Mouse (Mus musculus): ENCODE data around the gene Mpnd.

Gene Mpnd

DNA sequence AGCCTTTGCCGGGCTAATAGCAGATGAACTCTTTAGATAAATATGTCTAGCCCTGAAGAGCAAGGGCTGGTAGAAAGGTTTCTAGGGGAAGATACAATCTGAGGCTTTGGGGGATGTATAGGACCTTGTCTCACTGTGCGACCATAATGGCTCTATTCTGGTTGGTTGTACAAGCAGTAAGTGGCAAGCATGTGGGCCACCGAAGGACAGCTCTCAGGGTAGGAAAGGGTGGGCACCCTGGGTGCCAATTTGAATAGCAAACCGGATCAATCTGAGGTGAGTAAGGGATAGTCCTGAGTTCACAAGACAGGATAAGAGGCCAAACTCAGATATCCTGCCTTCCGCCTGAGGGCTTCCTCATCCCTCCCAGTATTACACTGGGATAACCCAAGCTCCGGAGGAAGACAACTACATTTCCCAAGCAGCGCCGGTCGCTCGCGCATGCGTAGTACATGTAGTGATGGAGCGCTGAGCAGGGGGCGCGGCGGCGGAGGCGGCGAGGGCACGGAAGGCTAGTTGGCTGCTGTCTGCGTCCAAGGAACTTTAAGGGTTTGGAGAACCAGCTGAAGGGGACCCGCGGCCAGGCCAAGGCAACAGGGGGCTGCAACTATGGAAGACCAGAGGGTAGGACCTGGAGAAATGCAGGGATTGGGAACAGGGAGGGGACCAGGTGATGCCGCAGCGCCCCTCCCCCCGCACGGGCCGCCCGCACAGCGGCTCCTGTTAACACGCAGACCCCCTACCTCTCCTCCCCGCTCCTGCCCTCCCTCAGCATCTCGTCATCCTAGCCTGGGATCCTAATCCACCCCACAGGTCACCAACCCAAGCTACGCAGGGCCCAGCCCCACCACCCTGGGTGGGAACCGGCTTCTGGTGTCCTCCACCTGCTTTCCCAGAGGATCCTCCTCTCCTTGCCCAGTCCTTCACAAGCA is 19.2 kb upstream of the Mpnd start, which contains the start of gene Fsd1:
Fsd1 (plus strand) TSS at position 480 of the 932 bp plus-strand sequence.
- DNase-seq: no peak

DNA sequence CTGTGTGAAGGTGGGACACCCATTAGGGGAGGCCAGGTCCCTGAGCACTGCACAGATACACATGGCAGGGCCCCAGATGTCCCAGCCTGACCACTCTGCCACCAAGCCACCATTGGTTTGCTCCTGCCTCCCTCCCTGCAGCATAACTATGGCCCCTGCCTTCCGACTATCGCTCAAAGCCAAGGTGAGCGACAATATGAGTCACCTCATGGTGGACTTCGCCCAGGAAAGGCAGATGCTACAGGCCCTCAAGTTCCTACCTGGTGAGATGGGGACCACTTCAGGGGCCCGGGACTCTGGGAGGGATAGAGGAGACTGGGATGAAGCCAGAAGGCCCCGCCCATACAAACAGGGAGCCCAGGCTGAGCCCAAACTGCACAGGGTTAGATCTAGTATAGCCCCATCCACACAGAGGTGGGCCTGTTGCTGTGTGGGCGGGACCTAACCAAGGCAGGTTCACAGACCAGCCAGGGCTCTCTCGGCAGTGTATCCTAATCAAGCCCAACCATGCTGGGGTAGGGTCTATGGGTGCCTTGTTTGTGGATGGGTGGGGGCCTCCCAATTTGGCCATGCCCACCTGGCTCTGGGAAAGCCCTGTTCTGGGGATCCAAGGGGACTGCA is 15.1 kb upstream of the Mpnd start:
- no peak for DNase-seq

DNA sequence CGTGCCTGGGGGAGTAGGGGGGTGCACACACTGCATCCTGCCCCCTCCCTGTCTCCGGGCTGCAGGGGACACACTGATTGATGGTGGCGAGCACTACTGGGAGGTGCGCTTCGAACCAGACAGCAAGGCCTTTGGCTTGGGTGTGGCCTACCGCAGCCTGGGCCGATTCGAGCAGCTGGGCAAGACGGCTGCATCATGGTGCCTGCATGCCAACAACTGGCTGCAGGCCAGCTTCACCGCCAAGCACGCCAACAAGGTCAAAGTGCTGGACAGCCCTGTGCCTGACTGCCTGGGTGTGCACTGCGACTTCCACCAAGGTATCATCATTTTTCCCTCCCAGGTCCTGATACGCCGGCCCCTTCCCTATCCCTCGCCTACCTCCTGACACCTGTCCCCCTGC is 9.5 kb upstream of the Mpnd start:
- no peak for DNase-seq

DNA sequence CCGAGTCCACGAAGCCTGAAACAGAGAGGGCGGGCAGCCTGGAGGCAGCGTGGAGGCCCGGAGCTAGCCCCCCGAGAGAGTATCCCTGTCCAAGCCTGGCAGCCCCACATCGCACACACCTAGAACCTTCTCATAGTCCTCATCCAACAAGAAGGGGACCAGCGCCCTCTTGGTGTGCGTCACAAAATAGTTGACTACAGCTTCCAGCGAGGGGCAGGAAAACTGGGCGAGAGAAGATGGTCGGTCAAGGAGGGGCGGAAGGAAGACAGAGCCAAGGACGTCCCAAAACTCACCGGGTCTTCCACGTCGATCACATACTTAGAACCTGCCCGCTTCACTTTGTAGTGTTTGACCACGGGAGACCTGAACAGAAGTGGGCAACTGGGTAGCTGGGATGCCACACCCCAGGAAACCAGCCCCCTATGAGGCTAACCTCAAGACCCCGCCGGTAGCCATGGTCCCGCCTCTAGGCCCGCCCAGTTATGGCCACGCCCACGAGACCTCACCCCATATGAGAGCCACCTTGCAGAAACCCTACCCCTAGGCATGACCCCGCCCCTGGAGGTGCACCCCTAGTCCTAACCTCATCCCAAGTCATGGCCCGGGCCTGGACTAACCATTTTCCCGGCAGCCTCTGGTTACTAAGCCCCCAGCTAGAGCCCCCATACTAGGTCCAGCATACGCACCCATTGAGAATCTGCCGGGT is 5.6 kb upstream of the Mpnd start:
- DNase-seq: no peak

DNA sequence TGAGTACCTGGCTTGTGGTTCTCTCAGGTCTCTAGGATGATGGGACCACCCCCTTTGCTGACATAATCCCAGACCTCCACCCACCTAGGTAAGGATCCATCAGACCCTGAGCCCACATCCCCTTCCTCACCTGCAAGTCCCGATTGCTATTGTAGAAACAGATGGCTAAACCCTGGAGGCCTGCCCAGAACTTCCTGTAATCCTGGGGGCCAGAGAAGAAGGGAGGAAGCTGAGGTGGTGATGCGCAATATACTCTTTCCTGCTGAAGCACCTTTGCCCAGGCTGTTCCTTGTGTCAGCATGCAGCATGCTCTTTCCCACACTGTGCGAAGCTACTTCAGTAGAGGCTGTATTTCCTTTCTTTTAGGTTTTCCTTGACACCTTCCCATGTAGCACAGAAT is 2.5 kb upstream of the Mpnd start:
- DNase-seq: no peak

DNA sequence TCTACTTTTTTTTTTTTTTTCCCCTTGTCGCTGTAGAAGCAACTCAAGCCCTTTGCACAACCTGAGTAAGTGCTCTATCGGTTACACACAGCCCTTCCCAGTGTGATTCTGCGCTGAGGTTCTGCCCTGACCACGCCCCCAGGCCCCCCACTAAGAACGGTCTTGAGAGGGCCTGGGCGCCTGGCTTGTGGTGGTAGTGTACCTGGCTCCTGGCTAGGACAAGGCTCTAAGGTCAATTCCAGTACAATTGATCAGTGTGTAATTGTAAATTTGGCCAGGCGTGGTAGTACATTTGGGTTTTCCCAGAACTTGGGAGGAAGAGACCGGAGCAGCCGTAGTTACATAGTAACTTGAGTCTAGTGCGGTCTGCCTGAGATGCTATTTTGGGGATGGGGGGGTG is 1.4 kb downstream of the Mpnd start:
- no peak for DNase-seq

DNA sequence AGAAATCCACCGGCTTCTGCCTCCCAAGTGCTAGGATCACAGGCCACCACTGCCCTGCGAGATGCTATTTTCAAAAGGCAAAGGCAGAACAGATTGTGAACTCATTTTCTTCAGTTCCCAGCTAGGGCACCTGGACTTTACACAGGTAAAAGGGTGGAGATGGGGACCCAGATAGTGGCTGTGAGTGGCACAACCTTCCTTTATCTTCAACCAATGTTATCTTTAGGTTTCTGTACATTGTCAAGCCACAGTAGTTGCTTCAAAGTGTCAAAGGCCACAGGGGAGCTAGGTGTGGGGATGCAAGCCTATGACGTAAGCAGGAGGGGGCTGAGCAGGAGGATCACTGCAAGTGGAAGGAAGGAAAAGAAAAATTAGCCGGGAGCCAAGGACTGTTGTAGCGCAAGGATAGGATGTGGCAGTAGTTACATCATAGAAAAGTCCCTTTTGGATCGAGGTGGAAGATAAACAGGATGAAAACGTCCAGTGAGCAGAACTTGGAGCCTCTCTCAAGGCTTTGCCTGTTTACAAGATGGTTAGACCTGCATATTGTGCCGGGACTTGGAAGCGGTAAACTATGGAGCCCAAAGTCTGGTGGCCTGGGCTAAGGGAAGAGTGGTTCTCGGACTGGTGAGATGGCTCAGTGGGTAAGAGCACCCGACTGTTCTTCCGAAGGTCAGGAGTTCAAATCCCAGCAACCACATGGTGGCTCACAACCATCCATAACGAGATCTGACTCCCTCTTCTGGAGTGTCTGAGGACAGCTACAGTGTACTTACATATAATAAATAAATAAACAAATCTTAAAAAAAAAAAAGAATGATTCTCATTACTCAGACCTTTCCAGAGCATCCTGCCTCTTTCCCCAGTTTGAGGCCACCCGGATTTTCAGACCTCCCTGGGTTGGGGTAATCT is 2.2 kb downstream of the Mpnd start:
- no peak for DNase-seq

DNA sequence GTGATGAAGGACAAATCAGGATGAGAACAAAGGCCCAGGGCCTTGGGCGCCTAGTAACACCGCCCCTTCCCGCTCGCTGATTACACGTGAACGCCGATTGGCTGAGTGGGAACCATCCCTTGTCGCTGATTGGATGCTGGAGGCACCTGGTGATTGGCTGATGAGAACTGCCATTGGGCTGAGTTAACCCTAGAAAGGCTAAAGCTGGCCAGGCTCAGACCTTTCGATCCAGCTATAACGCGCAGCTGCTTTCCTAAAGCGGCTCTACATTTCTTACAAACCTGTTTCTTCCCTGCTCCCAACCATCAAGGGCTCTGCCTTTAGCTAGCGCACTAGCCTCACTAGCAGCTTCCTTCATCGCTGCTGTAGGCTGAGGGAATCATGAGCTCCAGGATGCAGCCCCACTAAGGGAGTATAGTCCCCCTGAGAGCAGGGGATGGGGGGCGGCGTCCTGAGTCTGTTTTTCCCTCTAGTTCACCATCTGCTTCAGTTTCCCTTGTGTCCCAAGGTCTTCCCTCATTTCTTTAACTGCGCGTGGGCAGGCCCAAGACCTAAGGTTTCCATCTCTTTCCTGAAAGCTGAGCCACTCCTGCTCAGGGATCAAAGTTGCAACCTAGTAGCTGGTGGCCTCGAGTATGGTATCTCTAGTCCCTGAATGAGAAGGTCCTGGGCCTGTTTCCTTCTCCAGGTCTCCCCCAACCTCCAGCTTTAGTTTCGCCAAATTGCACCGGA is 3.0 kb downstream of the Mpnd start:
- peak; percentile 95 to 96 for DNase-seq

DNA sequence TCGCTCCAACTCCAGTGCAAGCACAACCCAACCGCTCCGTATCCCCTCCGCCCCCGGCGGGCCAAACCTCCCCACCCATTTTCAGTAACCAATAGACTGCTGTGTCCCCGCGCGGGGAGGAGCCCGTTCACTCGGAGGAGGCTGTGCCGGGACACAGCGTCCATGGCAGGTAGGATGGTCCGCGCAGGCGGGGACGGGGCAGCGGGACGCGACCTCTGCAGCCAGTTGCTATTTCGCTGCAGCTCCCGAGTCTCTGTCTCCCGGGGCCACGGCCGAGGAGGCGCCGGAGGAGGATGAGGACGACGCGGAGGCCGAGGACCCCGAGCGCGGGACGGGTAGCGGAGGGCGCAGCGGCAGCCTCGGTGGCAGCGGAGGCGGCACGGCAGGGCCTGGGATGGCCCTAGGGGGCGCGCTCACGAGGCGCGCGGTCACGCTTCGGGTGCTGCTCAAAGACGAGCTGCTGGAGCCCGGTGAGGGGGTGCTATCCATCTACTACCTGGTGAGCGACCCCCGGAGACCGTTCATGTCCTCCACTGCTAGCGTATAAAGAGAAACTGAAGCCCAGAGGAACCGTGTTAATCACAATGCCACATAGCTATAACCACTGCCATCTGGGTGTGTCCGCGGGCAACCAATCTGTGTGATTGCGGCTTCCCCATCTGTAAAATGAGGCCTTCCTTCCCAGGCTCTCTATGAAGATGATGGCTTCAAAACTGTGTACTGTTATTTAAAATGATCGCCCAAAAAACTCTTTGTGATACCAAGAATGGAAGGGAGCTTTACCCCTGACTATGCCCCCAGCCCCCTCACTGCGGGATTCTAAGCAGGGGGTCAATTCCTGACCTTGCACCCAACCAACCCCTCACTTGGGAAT is 3.8 kb downstream of the Mpnd start:
- peak; percentile 94 to 95 for DNase-seq

DNA sequence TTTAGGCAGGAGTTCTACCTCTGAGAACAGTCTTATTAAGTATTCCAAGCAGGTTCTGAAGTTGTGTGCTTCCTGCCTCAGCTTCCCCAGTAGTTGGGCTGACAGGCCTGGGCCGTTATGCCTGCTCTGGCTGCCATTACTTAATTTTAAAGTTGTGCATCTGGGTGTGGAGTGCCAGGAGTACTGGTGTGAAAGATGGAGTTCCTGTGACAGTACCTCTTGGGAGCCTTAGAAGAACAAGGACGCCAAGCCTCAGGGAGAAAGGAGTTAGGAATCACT is 4.4 kb downstream of the Mpnd start:
- DNase-seq: no peak

DNA sequence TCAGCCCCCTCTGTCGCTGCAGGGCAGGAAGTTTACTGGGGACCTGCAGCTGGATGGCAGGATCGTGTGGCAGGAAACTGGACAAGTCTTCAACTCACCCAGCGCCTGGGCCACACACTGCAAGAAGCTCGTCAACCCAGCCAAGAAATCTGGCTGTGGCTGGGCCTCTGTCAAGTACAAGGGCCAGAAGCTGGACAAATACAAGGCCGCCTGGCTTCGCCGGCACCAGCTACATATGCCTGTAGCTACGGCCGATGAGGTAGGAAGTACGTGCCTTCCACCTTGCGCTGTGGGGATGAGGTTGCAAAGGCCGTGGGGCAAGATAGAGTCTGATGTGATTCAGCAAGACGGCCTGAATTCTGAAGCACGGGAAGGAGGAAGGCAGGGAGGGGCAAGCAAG is 4.7 kb downstream of the Mpnd start:
- DNase-seq: no peak

DNA sequence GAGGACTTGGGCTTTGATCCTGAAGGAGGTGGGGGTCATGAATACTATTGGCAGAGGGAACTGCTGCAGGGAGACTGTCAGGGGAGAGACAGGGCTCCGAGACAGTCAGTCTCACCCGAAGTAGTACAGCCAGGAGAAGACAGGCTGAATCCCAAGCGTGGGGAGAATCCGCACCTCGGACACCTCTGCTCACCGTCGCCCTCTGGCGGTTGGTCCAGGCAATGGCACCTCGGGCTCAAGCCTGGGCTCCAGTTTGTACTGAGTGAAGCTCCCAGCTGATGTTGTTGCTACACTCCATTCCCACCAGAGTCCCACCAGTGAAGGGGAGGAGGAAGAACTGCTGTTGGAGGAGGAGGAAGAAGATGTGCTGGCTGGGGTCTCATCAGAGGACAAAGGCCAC is 5.2 kb downstream of the Mpnd start:
- peak; percentile 72 to 73 for DNase-seq

DNA sequence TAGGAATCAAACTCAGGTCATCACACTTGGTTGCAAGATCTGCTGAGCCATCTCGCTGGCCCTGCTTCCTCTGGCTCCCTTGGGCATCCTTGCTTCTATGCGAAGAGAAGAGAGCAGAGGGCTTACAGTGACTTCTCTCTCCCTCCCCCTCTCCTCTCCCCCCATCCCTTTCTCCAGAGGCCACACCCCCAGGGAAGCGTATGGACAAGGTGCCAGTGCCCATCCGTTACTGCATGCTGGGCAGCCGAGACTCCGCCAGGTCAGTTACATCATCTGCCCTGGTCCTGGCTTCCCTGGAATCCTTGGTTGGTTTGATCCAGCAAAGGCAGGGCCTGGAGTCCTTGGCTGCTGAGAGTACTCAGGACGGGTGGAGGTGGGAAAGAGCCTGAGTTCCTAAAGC is 5.9 kb downstream of the Mpnd start:
- DNase-seq: no peak

DNA sequence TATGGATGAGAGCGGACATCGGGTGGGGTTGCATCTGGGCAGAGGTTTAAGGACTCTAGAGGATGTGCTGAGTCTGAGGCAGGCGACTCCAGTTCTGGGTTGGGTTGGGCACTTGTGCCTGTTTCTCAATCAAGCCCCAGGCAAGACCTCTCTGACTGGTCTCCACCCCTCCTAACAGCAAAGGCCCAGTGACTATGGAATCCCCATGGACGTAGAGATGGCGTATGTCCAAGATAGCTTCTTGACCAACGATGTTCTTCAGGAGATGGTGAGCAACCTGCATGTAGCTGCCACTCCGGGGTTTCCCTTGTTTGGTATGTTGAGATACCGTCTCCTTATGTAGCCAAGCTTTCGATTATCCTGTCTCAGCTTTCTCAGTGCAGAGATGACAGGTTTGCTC is 9.8 kb downstream of the Mpnd start:
- DNase-seq: no peak

DNA sequence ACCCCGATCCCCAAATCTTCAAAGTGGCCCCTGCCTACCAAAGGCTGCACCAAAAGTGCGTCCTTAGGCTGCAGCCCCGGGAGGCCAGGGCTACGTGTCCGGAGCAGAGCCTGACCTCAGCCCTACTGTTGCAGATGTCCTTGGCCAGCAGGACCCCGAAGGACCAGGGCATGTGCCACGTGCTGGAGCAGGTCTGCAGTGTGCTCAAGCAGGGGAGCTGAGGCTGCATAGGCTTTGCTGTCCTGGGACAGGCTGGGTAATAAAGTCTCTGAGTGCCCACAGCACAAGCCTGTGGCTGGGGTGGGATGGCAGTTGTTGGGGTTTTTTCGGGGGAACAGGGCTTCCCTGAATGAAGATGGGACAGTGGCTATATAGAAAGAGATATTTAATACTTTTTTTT is 10.9 kb downstream of the Mpnd start:
- DNase-seq: no peak

DNA sequence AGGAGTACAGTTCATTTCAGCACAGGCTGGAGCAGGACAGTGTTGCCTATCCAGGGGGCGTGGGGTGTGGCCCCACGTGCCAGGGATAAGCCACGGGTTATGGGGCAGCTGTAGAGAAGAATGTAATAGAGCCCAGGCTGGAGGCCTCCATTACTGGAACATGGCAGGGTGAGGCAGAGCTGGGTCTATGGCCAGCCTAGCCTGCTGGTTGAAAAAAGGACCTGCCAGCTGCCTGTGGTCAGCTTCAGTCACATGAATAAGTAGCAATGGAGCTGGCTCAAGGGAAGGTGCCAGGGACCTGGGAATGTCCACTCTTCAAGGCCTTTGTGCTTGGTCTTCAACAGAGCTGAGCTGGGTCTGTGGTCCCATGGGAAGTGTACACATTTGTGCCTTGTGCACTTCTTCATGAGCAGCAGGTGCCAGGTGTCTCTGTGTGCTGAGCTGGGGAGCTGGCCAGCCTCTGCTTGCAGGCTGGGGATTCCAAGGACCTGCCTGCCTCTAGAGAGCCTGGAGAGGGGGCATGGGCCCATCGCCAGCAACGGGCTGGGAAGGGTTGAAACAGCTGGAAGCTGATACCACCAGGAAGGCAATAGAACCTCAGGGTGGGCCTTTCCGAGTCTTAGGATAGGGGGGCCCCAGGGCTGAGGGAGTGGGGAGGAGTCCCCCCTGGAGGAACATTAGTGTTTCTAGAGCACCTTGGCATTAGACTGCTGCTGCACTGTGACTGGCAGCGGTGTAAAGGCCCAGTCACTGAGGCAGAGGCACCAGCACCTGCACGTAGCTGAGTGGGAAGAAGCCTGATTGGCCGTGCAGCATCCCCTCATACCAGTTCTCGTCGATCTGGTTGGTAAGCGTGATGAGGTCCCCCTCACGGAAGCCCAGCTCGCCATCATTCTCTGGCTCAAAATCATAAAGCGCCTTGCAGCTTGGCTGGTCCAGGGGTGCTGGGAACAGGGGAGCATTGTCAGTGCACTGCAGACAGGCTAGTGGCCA is 11.6 kb downstream of the Mpnd start:
- no peak for DNase-seq

DNA sequence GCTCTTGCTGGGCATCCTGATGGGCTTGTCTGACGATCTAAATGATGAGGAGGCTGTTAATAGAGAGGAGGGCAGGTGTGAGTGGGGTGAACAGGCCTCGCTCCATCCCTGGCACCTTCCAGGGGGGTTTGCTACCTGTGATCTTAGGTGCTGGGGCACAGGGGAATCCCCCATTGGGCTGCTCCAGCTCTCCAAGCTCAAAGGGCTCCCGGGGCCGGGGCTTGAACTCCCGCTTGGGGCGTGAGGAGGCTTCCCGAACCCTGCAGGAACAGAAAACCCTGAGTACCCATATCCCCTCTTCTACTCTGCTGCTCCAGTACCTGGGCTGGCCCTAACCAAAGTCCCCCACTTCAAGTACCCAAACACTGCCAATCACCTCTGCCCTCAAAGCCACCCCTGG is 12.3 kb downstream of the Mpnd start:
- DNase-seq: no peak

DNA sequence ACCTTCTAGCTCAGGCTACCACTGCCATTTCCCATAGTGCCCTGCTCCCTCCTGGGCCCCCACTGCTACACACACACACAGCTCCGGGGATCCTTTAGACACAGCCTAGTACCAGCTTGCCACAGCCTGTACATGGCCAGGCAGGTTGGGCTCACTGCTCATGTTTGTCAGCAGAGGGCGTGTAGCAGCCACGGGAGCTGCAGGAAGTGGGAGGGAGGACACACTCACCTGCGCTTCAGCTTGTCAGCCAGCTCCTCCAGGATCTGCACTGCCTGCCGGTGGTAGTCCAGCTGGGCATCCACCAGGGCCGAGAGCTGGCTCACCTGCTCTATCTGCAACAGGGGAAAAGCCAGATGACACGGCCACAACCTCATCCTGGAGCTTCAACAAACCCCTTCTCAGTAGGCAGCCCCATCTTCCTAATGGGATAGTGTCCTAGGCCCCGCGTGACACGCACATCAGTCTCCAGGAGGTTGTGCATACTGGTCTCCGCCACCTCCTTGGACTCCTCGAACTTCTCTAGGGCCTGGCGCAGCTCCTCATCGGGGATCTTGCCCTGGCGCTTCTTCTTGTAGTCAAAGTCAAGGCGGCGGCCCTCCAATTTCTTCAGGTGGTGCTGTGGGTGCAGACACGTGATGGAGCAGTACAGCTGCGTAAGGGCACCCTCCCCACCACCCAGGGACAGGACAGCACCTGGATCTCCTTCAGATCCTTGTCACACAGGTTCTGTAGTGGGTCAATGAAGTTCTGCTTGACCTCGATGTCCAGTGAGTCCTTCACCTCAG is 13.0 kb downstream of the Mpnd start:
- DNase-seq: peak in 1 of 2 experiments; percentile 48
